Mouse (Mus musculus): ENCODE results near the gene Slc6a15. TPM values are rescaled to one million over a fixed set of nuclear protein-coding genes. Genes with fewer than 3 reads are reported as not detected.

Gene Slc6a15
- polyA plus RNA-seq (2015; fragmentation: Nextera tagmentation; extraction: Ambion mirVana): 32.1 and 35.3 TPM in 2 replicates

DNA sequence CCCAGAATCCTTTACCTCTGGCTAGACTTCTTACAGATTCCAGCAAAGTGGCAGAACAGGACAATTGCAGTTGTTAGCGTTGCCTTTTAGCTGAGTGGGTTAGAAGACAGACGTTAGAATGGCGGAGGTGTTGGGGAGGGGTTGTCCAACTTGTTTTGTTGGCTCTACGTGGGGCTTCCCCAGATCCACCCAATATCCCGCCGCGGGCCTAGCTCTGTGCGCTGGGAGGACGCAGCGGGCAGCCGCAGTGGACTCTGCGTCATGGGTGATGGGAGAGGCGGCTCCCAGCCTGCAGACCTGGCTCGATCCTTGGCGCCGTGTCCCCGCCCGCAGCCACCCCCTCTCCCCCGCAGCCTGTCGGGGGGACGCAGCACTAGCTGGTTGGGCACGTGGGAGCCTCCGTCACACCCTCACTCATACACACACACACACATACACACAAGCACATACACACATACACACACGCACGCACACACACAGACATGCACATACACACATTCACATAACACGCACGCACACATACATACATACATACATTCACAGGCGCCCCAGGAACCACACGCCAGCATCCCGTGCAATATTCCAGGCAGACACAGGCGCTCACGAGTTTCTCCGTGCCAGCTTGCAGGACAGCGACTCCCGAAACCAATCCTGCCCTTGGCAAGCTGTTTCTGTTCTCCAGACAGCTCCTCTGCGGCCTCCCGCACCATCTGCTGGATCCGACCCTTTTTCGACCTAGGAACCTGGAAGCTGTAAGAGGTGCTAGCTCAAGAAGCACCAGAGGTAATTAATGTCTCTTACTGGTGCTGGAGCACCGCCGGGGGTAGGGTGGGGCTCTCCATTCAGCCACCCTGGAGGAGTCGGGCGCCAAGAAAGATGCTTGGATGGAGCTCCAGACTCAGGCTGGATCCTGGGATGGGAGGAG lies at the start of gene Slc6a15:
TSS of gene Slc6a15 (plus strand) at position 413 of the 925 bp plus-strand sequence.
- H3K4me1 ChIP-seq (replicated peaks): peaks cover 11% of the 10 kb centered on the region
- no peaks in the 10 kb centered on the region for H3K27me3 ChIP-seq
- ATAC-seq (ENCODE audit: low read depth): peak; percentile 88
- H3K9ac ChIP-seq: peak within 1 kb of the TSS; percentile 76
- H3K9me3 ChIP-seq: no peaks in the 10 kb centered on the region
- H3K27ac ChIP-seq (replicated peaks): peak within 1 kb of the TSS; percentile 61
- H3K36me3 ChIP-seq: no peaks in the 10 kb centered on the region
- H3K4me2 ChIP-seq: peak within 1 kb of the TSS; percentile 95
- H3K4me3 ChIP-seq: peak within 1 kb of the TSS; percentile 48
- under 1% methylated on average over 41 of the region's 43 CpGs for whole genome bisulfite sequencing

- H3K27me3 ChIP-seq: no peaks in the 10 kb centered on the region
- H3K4me1 ChIP-seq (replicated peaks): no peaks in the 10 kb centered on the region
- H3K36me3 ChIP-seq: no peaks in the 10 kb centered on the region
- no peak overlapping the region for H3K9ac ChIP-seq
- H3K4me2 ChIP-seq: no peak overlapping the region
- WGBS: 83% methylated on average over 3 of the region's 3 CpGs
- H3K27ac ChIP-seq (replicated peaks): no peak overlapping the region
- no peaks in the 10 kb centered on the region for H3K9me3 ChIP-seq
- H3K4me3 ChIP-seq: no peak overlapping the region
- ATAC-seq (ENCODE audit: low read depth): no peak
These were observed 45.6 kb upstream of the Slc6a15 start for GRCm38 (mm10) chr10:103321941-103322340.

- 83% methylated on average over 3 of the region's 3 CpGs for WGBS
- H3K4me2 ChIP-seq: no peak overlapping the region
- no peaks in the 10 kb centered on the region for H3K9me3 ChIP-seq
- no peak for ATAC-seq (ENCODE audit: low read depth)
- H3K9ac ChIP-seq: no peak overlapping the region
- no peak overlapping the region for H3K4me3 ChIP-seq
- no peaks in the 10 kb centered on the region for H3K27me3 ChIP-seq
- H3K27ac ChIP-seq (replicated peaks): no peak overlapping the region
- H3K36me3 ChIP-seq: no peaks in the 10 kb centered on the region
- H3K4me1 ChIP-seq (replicated peaks): no peaks in the 10 kb centered on the region
These were observed 44.2 kb upstream of the Slc6a15 start for GRCm38 (mm10) chr10:103323386-103323785.

DNA sequence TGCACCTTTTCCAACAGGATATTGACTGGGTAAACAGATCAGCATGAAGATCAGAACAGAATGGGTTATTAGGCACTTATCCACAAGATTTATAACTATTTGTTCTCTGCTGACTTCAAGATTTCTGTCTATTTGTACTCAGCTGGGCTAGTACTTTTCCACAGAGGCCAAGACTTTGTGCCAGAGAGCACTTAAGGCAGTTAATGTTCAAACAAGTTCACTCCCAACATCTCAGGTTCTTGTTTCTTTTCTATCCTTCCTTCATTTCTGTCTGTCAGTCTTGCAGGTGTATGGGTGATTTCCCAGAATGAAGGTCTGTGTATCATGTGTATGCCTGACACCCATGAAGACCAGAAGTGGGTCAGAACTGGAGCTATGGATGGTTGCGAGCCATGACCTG lies 33.3 kb upstream of the Slc6a15 start:
- 100% methylated on average over 1 of the region's 1 CpGs for WGBS

GRCm38 (mm10) chr10:103339928-103340327 lies 27.7 kb upstream of the Slc6a15 start:
- no peak for ATAC-seq (ENCODE audit: low read depth)
- no peaks in the 10 kb centered on the region for H3K9me3 ChIP-seq
- WGBS: 86% methylated on average over 5 of the region's 5 CpGs
- no peaks in the 10 kb centered on the region for H3K27me3 ChIP-seq
- H3K36me3 ChIP-seq: no peaks in the 10 kb centered on the region
- no peak overlapping the region for H3K27ac ChIP-seq (replicated peaks)
- H3K4me3 ChIP-seq: no peak overlapping the region
- no peak overlapping the region for H3K4me2 ChIP-seq
- no peak overlapping the region for H3K9ac ChIP-seq
- H3K4me1 ChIP-seq (replicated peaks): no peaks in the 10 kb centered on the region

More for the DNA sequence above, 33.3 kb upstream of the Slc6a15 start:
- Histone ChIP-seq H3K27me3 (no peaks in the 10 kb centered on the region), H3K4me1 (replicated peaks) (no peaks in the 10 kb centered on the region), H3K27ac (replicated peaks) (no peak overlapping the region), H3K4me2 (no peak overlapping the region), H3K36me3 (no peaks in the 10 kb centered on the region), H3K9ac (no peak overlapping the region), H3K4me3 (no peak overlapping the region), H3K9me3 (no peaks in the 10 kb centered on the region)
- no peak for ATAC-seq (ENCODE audit: low read depth)

DNA sequence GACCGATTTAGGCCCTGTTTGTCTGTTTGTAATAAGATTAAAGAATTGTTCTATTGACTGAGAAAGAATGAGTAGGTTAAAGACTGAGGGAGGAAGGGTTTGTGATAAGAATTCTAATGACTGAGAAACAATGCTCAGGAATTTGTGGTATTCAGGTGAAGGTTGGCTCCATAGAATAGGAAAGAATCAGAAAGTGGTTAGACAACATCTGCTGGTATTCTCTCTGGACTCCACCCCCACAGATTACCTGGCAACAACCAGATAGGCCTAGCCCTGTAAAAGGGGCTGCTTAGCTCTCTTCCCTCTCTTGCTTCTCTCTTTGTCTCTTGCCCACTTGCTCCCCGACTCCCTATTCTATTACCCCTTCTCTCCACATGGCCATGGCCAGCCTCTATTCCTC lies 20.8 kb upstream of the Slc6a15 start:
- no peaks in the 10 kb centered on the region for H3K27me3 ChIP-seq
- no peak overlapping the region for H3K4me2 ChIP-seq
- H3K4me3 ChIP-seq: no peak overlapping the region
- H3K4me1 ChIP-seq (replicated peaks): no peaks in the 10 kb centered on the region
- H3K9ac ChIP-seq: no peak overlapping the region
- H3K36me3 ChIP-seq: no peaks in the 10 kb centered on the region
- no peak overlapping the region for H3K27ac ChIP-seq (replicated peaks)
- no peak for ATAC-seq (ENCODE audit: low read depth)
- H3K9me3 ChIP-seq: no peaks in the 10 kb centered on the region
- 61% methylated on average over 2 of the region's 2 CpGs for WGBS

GRCm38 (mm10) chr10:103368296-103369080 lies 905 bp downstream of the Slc6a15 start:
- Histone ChIP-seq H3K9ac (peak overlapping the region; percentile 76), H3K4me2 (peak overlapping the region; percentile 95), H3K27ac (replicated peaks) (peak overlapping the region; percentile 61), H3K4me1 (replicated peaks) (peaks cover 11% of the 10 kb centered on the region), H3K9me3 (no peaks in the 10 kb centered on the region), H3K27me3 (no peaks in the 10 kb centered on the region), H3K4me3 (peak overlapping the region; percentile 48), H3K36me3 (no peaks in the 10 kb centered on the region)
- peak; percentile 50 for ATAC-seq (ENCODE audit: low read depth)
- under 1% methylated on average over 37 of the region's 37 CpGs for WGBS

- Histone ChIP-seq H3K4me3 (peak overlapping the region; percentile 48), H3K36me3 (no peaks in the 10 kb centered on the region), H3K9ac (peak overlapping the region; percentile 76), H3K27me3 (no peaks in the 10 kb centered on the region), H3K4me2 (peak overlapping the region; percentile 95), H3K9me3 (no peaks in the 10 kb centered on the region), H3K4me1 (replicated peaks) (peaks cover 11% of the 10 kb centered on the region), H3K27ac (replicated peaks) (peak overlapping the region; percentile 61)
- peak; percentile 89 for ATAC-seq (ENCODE audit: low read depth)
- under 1% methylated on average over 8 of the region's 8 CpGs for WGBS
These were observed 1.5 kb downstream of the Slc6a15 start for GRCm38 (mm10) chr10:103369081-103369420.

- Histone ChIP-seq H3K4me1 (replicated peaks) (no peaks in the 10 kb centered on the region), H3K4me3 (no peak overlapping the region), H3K9ac (no peak overlapping the region), H3K27me3 (no peaks in the 10 kb centered on the region), H3K36me3 (no peaks in the 10 kb centered on the region), H3K9me3 (no peaks in the 10 kb centered on the region), H3K4me2 (no peak overlapping the region), H3K27ac (replicated peaks) (no peak overlapping the region)
- whole genome bisulfite sequencing: 25% methylated on average over 4 of the region's 4 CpGs
- no peak for ATAC-seq (ENCODE audit: low read depth)
These were observed 34.6 kb downstream of the Slc6a15 start for GRCm38 (mm10) chr10:103402171-103402570.

- no peak overlapping the region for H3K27ac ChIP-seq (replicated peaks)
- no peaks in the 10 kb centered on the region for H3K4me1 ChIP-seq (replicated peaks)
- no peak overlapping the region for H3K4me3 ChIP-seq
- WGBS: 81% methylated on average over 1 of the region's 1 CpGs
- H3K36me3 ChIP-seq: no peaks in the 10 kb centered on the region
- no peak overlapping the region for H3K9ac ChIP-seq
- H3K27me3 ChIP-seq: no peaks in the 10 kb centered on the region
- H3K4me2 ChIP-seq: no peak overlapping the region
- ATAC-seq (ENCODE audit: low read depth): no peak
- no peaks in the 10 kb centered on the region for H3K9me3 ChIP-seq
These were observed 60.1 kb downstream of the Slc6a15 start for GRCm38 (mm10) chr10:103427717-103428116.

DNA sequence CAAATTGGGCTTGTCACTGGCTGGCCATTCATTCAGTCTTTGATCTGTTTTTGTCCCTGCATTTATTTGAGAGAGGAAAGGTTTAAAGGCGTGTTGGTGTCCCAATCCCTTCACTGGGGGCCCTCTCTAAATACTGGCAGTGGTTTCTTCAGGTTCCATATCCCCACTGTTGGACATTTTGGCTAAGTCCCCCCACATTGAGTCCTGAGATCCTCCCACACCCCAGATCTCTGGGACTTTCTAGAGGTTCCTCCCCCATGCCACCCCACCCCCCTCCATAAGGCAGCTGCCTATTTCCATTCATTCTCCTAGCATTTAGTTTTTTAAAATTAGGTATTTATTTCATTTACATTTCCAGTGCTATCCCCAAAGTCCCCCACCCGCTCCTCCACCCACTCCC lies 75.0 kb downstream of the Slc6a15 start:
- Histone ChIP-seq H3K4me2 (no peak overlapping the region), H3K4me3 (no peak overlapping the region), H3K36me3 (no peaks in the 10 kb centered on the region), H3K9ac (no peak overlapping the region), H3K9me3 (no peaks in the 10 kb centered on the region), H3K4me1 (replicated peaks) (no peaks in the 10 kb centered on the region), H3K27ac (replicated peaks) (no peak overlapping the region), H3K27me3 (no peaks in the 10 kb centered on the region)
- 78% methylated on average over 2 of the region's 2 CpGs for WGBS
- ATAC-seq (ENCODE audit: low read depth): peak; percentile 23; the same call in 1 of the 2 replicates

- no peak overlapping the region for H3K27ac ChIP-seq (replicated peaks)
- H3K4me3 ChIP-seq: no peak overlapping the region
- 42% methylated on average over 3 of the region's 3 CpGs for WGBS
- ATAC-seq (ENCODE audit: low read depth): peak; percentile 86
- no peaks in the 10 kb centered on the region for H3K36me3 ChIP-seq
- H3K4me1 ChIP-seq (replicated peaks): no peaks in the 10 kb centered on the region
- H3K9ac ChIP-seq: no peak overlapping the region
- no peaks in the 10 kb centered on the region for H3K9me3 ChIP-seq
- H3K27me3 ChIP-seq: no peaks in the 10 kb centered on the region
- no peak overlapping the region for H3K4me2 ChIP-seq
These were observed 75.5 kb downstream of the Slc6a15 start for GRCm38 (mm10) chr10:103443070-103443469.

Measured in neural tube, embryonic 13.5 days (tissue).